Comparison of ENCODE assay signal across 8 mouse cellular contexts in the genomic region with DNA sequence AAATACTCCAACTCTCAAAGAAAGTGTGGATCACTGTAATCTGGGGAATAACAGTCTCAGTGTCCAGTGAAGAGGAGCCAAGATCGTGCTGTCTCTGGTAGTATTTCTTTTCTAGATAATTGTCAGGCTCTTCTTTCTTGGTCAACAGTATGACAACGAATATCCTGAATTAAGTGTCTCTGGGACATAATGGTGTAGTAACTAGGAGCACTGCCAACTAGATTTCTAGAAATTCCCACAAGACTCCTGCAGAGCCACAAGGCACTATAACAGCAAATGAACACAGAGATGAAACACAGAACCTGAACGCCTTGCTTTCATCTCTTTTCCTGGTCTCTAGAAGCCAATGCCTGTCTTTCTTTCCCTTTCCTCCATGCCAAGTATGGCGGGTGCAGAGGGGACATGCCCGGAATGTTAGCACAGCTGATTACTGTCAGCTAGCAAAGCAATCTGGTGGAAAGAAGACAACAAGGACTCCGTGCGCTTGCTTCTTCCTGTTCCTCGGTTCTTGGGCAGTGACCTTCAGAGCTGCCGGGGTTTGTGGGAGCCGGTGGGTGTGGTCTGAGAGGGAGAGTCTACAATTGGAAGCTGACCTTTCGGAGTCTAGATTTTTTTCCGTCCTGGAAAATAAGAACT.
A peak's percentile ranks its signal among the peaks of the same experiment; 100 is the strongest.
DNase-seq lines count a peak whose midpoint lies in the region; ATAC-seq and TF ChIP-seq lines count a peak whose summit lies in the region.

No protein-coding gene starts in this region.

- H3K36me3 ChIP-seq in intestine, postnatal 0 days (ENCODE audit: control insufficient read depth, insufficient read depth), result no peaks in the 10 kb centered on the region
- no peaks in the 10 kb centered on the region for H3K36me3 ChIP-seq in liver, embryonic 11.5 days (ENCODE audit: control insufficient read depth, insufficient read depth, low read length)
- H3K36me3 ChIP-seq in stomach, embryonic 15.5 days, result no peaks in the 10 kb centered on the region

- peak overlapping the region; percentile 34; the same call in 1 of the 2 replicates for H3K27ac ChIP-seq in left cerebral cortex, adult 2 months
- H3K27ac ChIP-seq in intestine, postnatal 0 days (ENCODE audit: low read depth, low read length), result no peak overlapping the region
- no peak overlapping the region for H3K27ac ChIP-seq in liver, embryonic 11.5 days (ENCODE audit: low read depth, low read length)
- H3K27ac ChIP-seq in stomach, embryonic 15.5 days, result peak overlapping the region; percentile 46; the same call in 1 of the 2 replicates

- H3K4me1 ChIP-seq in intestine, postnatal 0 days (replicated peaks; ENCODE audit: control insufficient read depth, insufficient read depth, low read length), result 0 out of 2 replicates have a peak, but pooled peaks cover 3% of the 10 kb centered on the region
- H3K4me1 ChIP-seq in liver, embryonic 11.5 days (replicated peaks; ENCODE audit: control insufficient read depth, insufficient read depth, low read length), result no peaks in the 10 kb centered on the region
- peaks cover 10% of the 10 kb centered on the region for H3K4me1 ChIP-seq in stomach, embryonic 15.5 days

- H3K4me3 ChIP-seq in left cerebral cortex, adult 2 months, result peak overlapping the region; percentile 33
- no peak overlapping the region for H3K4me3 ChIP-seq in intestine, postnatal 0 days (ENCODE audit: low read depth, low read length)
- H3K4me3 ChIP-seq in liver, embryonic 11.5 days (ENCODE audit: low read depth, low read length), result no peak overlapping the region
- no peak overlapping the region for H3K4me3 ChIP-seq in stomach, embryonic 15.5 days (replicated peaks)

- no peaks in the 10 kb centered on the region for H3K27me3 ChIP-seq in intestine, postnatal 0 days (replicated peaks; ENCODE audit: control insufficient read depth, insufficient read depth, low read length)
- no peaks in the 10 kb centered on the region for H3K27me3 ChIP-seq in liver, embryonic 11.5 days (replicated peaks; ENCODE audit: control insufficient read depth, insufficient read depth, low read length)
- no peaks in the 10 kb centered on the region for H3K27me3 ChIP-seq in stomach, embryonic 15.5 days (replicated peaks)

- H3K4me2 ChIP-seq in intestine, postnatal 0 days (replicated peaks; ENCODE audit: low read depth), result peak overlapping the region; percentile 30
- peak overlapping the region; percentile 4; the same call in 1 of the 2 replicates for H3K4me2 ChIP-seq in liver, embryonic 11.5 days
- peak overlapping the region; percentile 31 for H3K4me2 ChIP-seq in stomach, embryonic 15.5 days

- 47% methylated on average over 12 of the region's 12 CpGs for WGBS in intestine, postnatal 0 days
- 53% methylated on average over 12 of the region's 12 CpGs for WGBS in liver, embryonic 11.5 days
- 54% methylated on average over 12 of the region's 12 CpGs for WGBS in stomach, embryonic 15.5 days

- DNase-seq in left cerebral cortex, adult 2 months (ENCODE audit: extremely low spot score in 1 of 2, low spot score in 2 of 2), result no peak
- DNase-seq in left cerebral cortex, adult 8-10 months (ENCODE audit: low spot score in 2 of 2), result no peak
- DNase-seq in heart, adult 18-20 months, result peak; percentile 74 to 80
- no peak for DNase-seq in liver, embryonic 11.5 days (ENCODE audit: low spot score)
- no peak for DNase-seq in thymus, postnatal 14 days

- ATAC-seq in common myeloid progenitor, adult 5-6 weeks (replicated peaks; ENCODE audit: low read depth, poor library complexity, severe bottlenecking), result peak; percentile 72
- no peak for ATAC-seq in intestine, postnatal 0 days
- ATAC-seq in liver, embryonic 11.5 days (replicated peaks; ENCODE audit: low FRiP score), result no peak
- no peak for ATAC-seq in stomach, embryonic 15.5 days (ENCODE audit: insufficient read depth, low FRiP score, low read depth)

- no peak for TF ChIP-seq CTCF in left cerebral cortex, adult 2 months (IDR thresholded peaks at IDR 0.05)
- TF ChIP-seq CTCF in intestine, postnatal 0 days (IDR thresholded peaks at IDR 0.05; ENCODE audit: low read depth), result no peak

- intact Hi-C loops in left cerebral cortex, adult 2 months (cut with DNase I), result no loop called here

- H3K9me3 ChIP-seq in intestine, postnatal 0 days (ENCODE audit: control insufficient read depth), result no peaks in the 10 kb centered on the region
- no peaks in the 10 kb centered on the region for H3K9me3 ChIP-seq in liver, embryonic 11.5 days (ENCODE audit: control insufficient read depth, low read length)
- H3K9me3 ChIP-seq in stomach, embryonic 15.5 days, result no peaks in the 10 kb centered on the region

- no peak overlapping the region for H3K9ac ChIP-seq in intestine, postnatal 0 days (ENCODE audit: low read depth, low read length)
- H3K9ac ChIP-seq in liver, embryonic 11.5 days (ENCODE audit: low read depth, low read length), result no peak overlapping the region
- H3K9ac ChIP-seq in stomach, embryonic 15.5 days, result no peak overlapping the region

Comparison
In these comparisons a context has a peak if more than half of its experiments do, and no peak if none do; other contexts are left out.
1. DNase-seq: peak in heart, adult 18-20 months (2 of 2); none in left cerebral cortex, adult 2 months (0 of 2), left cerebral cortex, adult 8-10 months (0 of 2), liver, embryonic 11.5 days (single experiment) and thymus, postnatal 14 days (single experiment).
2. H3K27ac ChIP-seq: peak in left cerebral cortex, adult 2 months (single experiment) and stomach, embryonic 15.5 days (single experiment); none in intestine, postnatal 0 days (single experiment) and liver, embryonic 11.5 days (single experiment).
3. Peak in every context shown above with its lines, with median percentiles within 50 percentile points of each other: H3K4me2 ChIP-seq.